Mouse (Mus musculus): ENCODE data around the gene Oas1g. TPM values are rescaled to one million over a fixed set of nuclear protein-coding genes. Genes with fewer than 3 reads are reported as not detected.
A peak's percentile ranks its signal among the peaks of the same experiment; 100 is the strongest.
"Not testable (repeated sequence)": the region's sequence is repeated elsewhere in the genome, so short reads cannot be mapped to it uniquely, and the experiment has no call there.

Oas1g gene
- polyA plus RNA-seq, 1 experiment from 2014 or later = 0.12 TPM

GRCm38 (mm10) chr5:120878803-120879202 lies 8.6 kb downstream of the Oas1g start:
- H3K36me3 ChIP-seq; H3K9me3 ChIP-seq; H3K27ac ChIP-seq; H3K27me3 ChIP-seq (ENCODE audit: insufficient read depth, poor library complexity, severe bottlenecking); H3K4me1 ChIP-seq (replicated peaks); DNase-seq (ENCODE audit: low spot score); H3K4me3 ChIP-seq: not testable (repeated sequence)
- 77% methylated on average over 2 of the region's 2 CpGs for WGBS

- H3K27ac ChIP-seq; H3K9me3 ChIP-seq; H3K27me3 ChIP-seq (ENCODE audit: insufficient read depth, poor library complexity, severe bottlenecking); DNase-seq (ENCODE audit: low spot score); H3K4me1 ChIP-seq (replicated peaks); H3K36me3 ChIP-seq; H3K4me3 ChIP-seq: not testable (repeated sequence)
- 86% methylated on average over 2 of the region's 2 CpGs for WGBS
These were observed 10.0 kb downstream of the Oas1g start for GRCm38 (mm10) chr5:120877407-120877806.

GRCm38 (mm10) chr5:120876839-120877238 lies 10.6 kb downstream of the Oas1g start:
- WGBS = 75% methylated on average over 2 of the region's 3 CpGs
- H3K36me3 ChIP-seq; DNase-seq (ENCODE audit: low spot score); H3K4me1 ChIP-seq (replicated peaks); H3K9me3 ChIP-seq; H3K27ac ChIP-seq; H3K27me3 ChIP-seq (ENCODE audit: insufficient read depth, poor library complexity, severe bottlenecking); H3K4me3 ChIP-seq: not testable (repeated sequence)

- H3K4me1 ChIP-seq (replicated peaks) = peaks cover 4% of the 10 kb centered on the region; the same call in 1 of the 2 replicates
- no peaks in the 10 kb centered on the region for H3K36me3 ChIP-seq
- 61% methylated on average over 2 of the region's 2 CpGs for WGBS
- no peak overlapping the region for H3K4me3 ChIP-seq
- DNase-seq (ENCODE audit: low spot score) = no peak
- H3K27ac ChIP-seq = no peak overlapping the region
- H3K9me3 ChIP-seq = no peaks in the 10 kb centered on the region
- H3K27me3 ChIP-seq (ENCODE audit: insufficient read depth, poor library complexity, severe bottlenecking) = no peaks in the 10 kb centered on the region; the same call in 1 of the 2 replicates
These were observed 15.9 kb downstream of the Oas1g start for GRCm38 (mm10) chr5:120871469-120871868.

GRCm38 (mm10) chr5:120870782-120871181 lies 16.6 kb downstream of the Oas1g start:
- H3K27me3 ChIP-seq (ENCODE audit: insufficient read depth, poor library complexity, severe bottlenecking) = no peaks in the 10 kb centered on the region; the same call in 1 of the 2 replicates
- H3K36me3 ChIP-seq = no peaks in the 10 kb centered on the region
- no peak overlapping the region for H3K27ac ChIP-seq
- no peak overlapping the region for H3K4me3 ChIP-seq
- no peak for DNase-seq (ENCODE audit: low spot score)
- no peaks in the 10 kb centered on the region for H3K9me3 ChIP-seq
- WGBS = 80% methylated on average over 7 of the region's 7 CpGs
- H3K4me1 ChIP-seq (replicated peaks) = peaks cover 4% of the 10 kb centered on the region; the same call in 1 of the 2 replicates

- H3K27ac ChIP-seq = no peak overlapping the region
- H3K9me3 ChIP-seq = no peaks in the 10 kb centered on the region
- peaks cover 4% of the 10 kb centered on the region; the same call in 1 of the 2 replicates for H3K4me1 ChIP-seq (replicated peaks)
- no peaks in the 10 kb centered on the region; the same call in 1 of the 2 replicates for H3K27me3 ChIP-seq (ENCODE audit: insufficient read depth, poor library complexity, severe bottlenecking)
- H3K4me3 ChIP-seq = no peak overlapping the region
- H3K36me3 ChIP-seq = no peaks in the 10 kb centered on the region
- DNase-seq (ENCODE audit: low spot score) = no peak
- 71% methylated on average over 3 of the region's 3 CpGs for WGBS
These were observed 17.3 kb downstream of the Oas1g start for GRCm38 (mm10) chr5:120870081-120870480.

- Histone ChIP-seq H3K9me3 (no peaks in the 10 kb centered on the region), H3K27ac (no peak overlapping the region), H3K4me3 (no peak overlapping the region), H3K27me3 (ENCODE audit: insufficient read depth, poor library complexity, severe bottlenecking) (no peaks in the 10 kb centered on the region; the same call in 1 of the 2 replicates), H3K4me1 (replicated peaks) (peaks cover 4% of the 10 kb centered on the region; the same call in 1 of the 2 replicates), H3K36me3 (no peaks in the 10 kb centered on the region)
- WGBS = 86% methylated on average over 7 of the region's 7 CpGs
- DNase-seq (ENCODE audit: low spot score) = no peak
These were observed 17.9 kb downstream of the Oas1g start for GRCm38 (mm10) chr5:120869436-120870015.

GRCm38 (mm10) chr5:120865336-120865860 lies 22.0 kb downstream of the Oas1g start:
- WGBS = 71% methylated on average over 3 of the region's 3 CpGs

GRCm38 (mm10) chr5:120861121-120861520 lies 26.3 kb downstream of the Oas1g start, which contains the start of gene Oas1h:
Gene Oas1h, plus strand, starts transcription at chr5:120861421.
- Histone ChIP-seq H3K4me3 (no peak within 1 kb of the TSS), H3K4me1 (replicated peaks) (no peaks in the 10 kb centered on the region), H3K36me3 (no peaks in the 10 kb centered on the region), H3K27ac (no peak within 1 kb of the TSS), H3K9me3 (no peaks in the 10 kb centered on the region), H3K27me3 (ENCODE audit: insufficient read depth, poor library complexity, severe bottlenecking) (no peaks in the 10 kb centered on the region)
- 61% methylated on average over 4 of the region's 4 CpGs for WGBS
- DNase-seq (ENCODE audit: low spot score) = no peak

More at GRCm38 (mm10) chr5:120865336-120865860, 22.0 kb downstream of the Oas1g start:
- no peaks in the 10 kb centered on the region for H3K36me3 ChIP-seq
- no peaks in the 10 kb centered on the region for H3K4me1 ChIP-seq (replicated peaks)
- H3K27me3 ChIP-seq (ENCODE audit: insufficient read depth, poor library complexity, severe bottlenecking) = no peaks in the 10 kb centered on the region; the same call in 1 of the 2 replicates
- no peak overlapping the region for H3K27ac ChIP-seq
- no peak overlapping the region for H3K4me3 ChIP-seq
- no peaks in the 10 kb centered on the region for H3K9me3 ChIP-seq
- DNase-seq (ENCODE audit: low spot score) = peak; percentile 10

- no peaks in the 10 kb centered on the region for H3K27me3 ChIP-seq (ENCODE audit: insufficient read depth, poor library complexity, severe bottlenecking)
- H3K9me3 ChIP-seq = peaks cover 7% of the 10 kb centered on the region
- H3K36me3 ChIP-seq = no peaks in the 10 kb centered on the region
- DNase-seq (ENCODE audit: low spot score) = no peak
- H3K27ac ChIP-seq = no peak overlapping the region
- no peak overlapping the region for H3K4me3 ChIP-seq
- H3K4me1 ChIP-seq (replicated peaks) = no peaks in the 10 kb centered on the region
- 87% methylated on average over 2 of the region's 2 CpGs for WGBS
These were observed 28.2 kb downstream of the Oas1g start for GRCm38 (mm10) chr5:120859241-120859640.

GRCm38 (mm10) chr5:120849601-120850136 lies 37.7 kb downstream of the Oas1g start:
- 59% methylated on average over 3 of the region's 3 CpGs for WGBS
- Histone ChIP-seq H3K9me3 (peaks cover 11% of the 10 kb centered on the region), H3K27me3 (ENCODE audit: insufficient read depth, poor library complexity, severe bottlenecking) (no peaks in the 10 kb centered on the region), H3K4me1 (replicated peaks) (no peaks in the 10 kb centered on the region), H3K36me3 (no peaks in the 10 kb centered on the region), H3K27ac (no peak overlapping the region), H3K4me3 (no peak overlapping the region)
- peak; percentile 41 for DNase-seq (ENCODE audit: low spot score)

- Histone ChIP-seq H3K4me3 (no peak within 1 kb of the TSS), H3K4me1 (replicated peaks) (no peaks in the 10 kb centered on the region), H3K27ac (no peak within 1 kb of the TSS), H3K9me3 (no peaks in the 10 kb centered on the region), H3K27me3 (ENCODE audit: insufficient read depth, poor library complexity, severe bottlenecking) (no peaks in the 10 kb centered on the region), H3K36me3 (no peaks in the 10 kb centered on the region)
- 77% methylated on average over 4 of the region's 4 CpGs for WGBS
- DNase-seq (ENCODE audit: low spot score) = no peak
These were observed 40.3 kb downstream of the Oas1g start, which contains the start of gene Oas1f for GRCm38 (mm10) chr5:120847067-120847466. Gene Oas1f, plus strand, starts transcription at chr5:120847367.

- H3K36me3 ChIP-seq = no peaks in the 10 kb centered on the region
- WGBS = 94% methylated on average over 3 of the region's 3 CpGs
- H3K4me1 ChIP-seq (replicated peaks) = no peaks in the 10 kb centered on the region
- no peak overlapping the region for H3K27ac ChIP-seq
- no peaks in the 10 kb centered on the region for H3K27me3 ChIP-seq (ENCODE audit: insufficient read depth, poor library complexity, severe bottlenecking)
- no peak overlapping the region for H3K4me3 ChIP-seq
- DNase-seq (ENCODE audit: low spot score) = no peak
- H3K9me3 ChIP-seq = no peaks in the 10 kb centered on the region
These were observed 42.7 kb downstream of the Oas1g start for GRCm38 (mm10) chr5:120844713-120845112.
